Mouse (Mus musculus): Measurements from ENCODE around the gene Jph4.

DNA sequence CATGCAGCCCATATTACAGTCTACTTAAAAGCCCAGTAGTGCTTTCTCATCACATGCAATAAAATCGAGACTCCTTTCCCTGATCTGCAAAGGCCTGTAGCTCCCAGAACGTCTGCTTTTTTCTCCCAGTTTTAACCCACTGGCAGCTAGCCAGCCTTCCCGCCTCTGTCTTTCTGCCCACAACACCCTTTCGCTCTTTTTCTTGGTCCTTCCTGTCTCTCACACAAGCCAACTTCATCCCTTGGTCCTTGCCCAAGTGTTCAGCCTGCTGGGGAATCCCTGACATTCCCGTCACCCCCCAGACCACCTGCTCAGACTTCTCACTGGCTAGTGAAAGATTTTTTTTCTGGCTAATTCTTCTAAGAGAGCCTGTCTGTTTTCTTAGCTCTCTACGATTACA lies 40.5 kb downstream of the Jph4 start:
- TF ChIP-seq EP300 (IDR thresholded peaks at IDR 0.05; ENCODE audit: low read depth) (no peak), CTCF (IDR thresholded peaks at IDR 0.05; ENCODE audit: low read depth) (no peak)
